Mouse (Mus musculus) liver, embryonic 12.5 days (tissue): ENCODE data around the gene Mlxip. TPM values are rescaled to one million over a fixed set of nuclear protein-coding genes. Genes with fewer than 3 reads are reported as not detected.

ENCODE experiments used
- ATAC-seq: fragments of 200-750 bp; cut with Nextera tagmentation; 2 replicates; pipeline ENCODE4 v1.8.0; 2017; ENCODE audit warnings: moderate number of reproducible peaks, mild to moderate bottlenecking, moderate library complexity
- H3K27ac ChIP-seq: fragments of 300-500 bp; sonication (generic); 2 replicates; pipeline ENCODE4 v1.5.1; 2016; ENCODE audit warnings: mild to moderate bottlenecking
- H3K27me3 ChIP-seq: fragments of 300-500 bp; sonication (generic); replicated peaks from 2 replicates; pipeline ENCODE4 v1.6.1; 2016; ENCODE audit warnings: mild to moderate bottlenecking, moderate library complexity
- H3K36me3 ChIP-seq: fragments of 300-500 bp; sonication (generic); 2 replicates; pipeline ENCODE4 v1.6.1; 2016; ENCODE audit warnings: mild to moderate bottlenecking, moderate library complexity
- H3K4me1 ChIP-seq: fragments of 300-500 bp; sonication (generic); 2 replicates; pipeline ENCODE4 v1.6.1; 2016
- H3K4me2 ChIP-seq: fragments of 300-500 bp; sonication (generic); 2 replicates; pipeline ENCODE4 v1.6.1; 2016; ENCODE audit warnings: mild to moderate bottlenecking, moderate library complexity
- H3K4me3 ChIP-seq: fragments of 300-500 bp; sonication (generic); 2 replicates; pipeline ENCODE4 v1.5.1; 2016; ENCODE audit warnings: mild to moderate bottlenecking, moderate library complexity
- H3K9ac ChIP-seq: fragments of 300-500 bp; sonication (generic); 2 replicates; pipeline ENCODE4 v1.6.1; 2016; ENCODE audit warnings: mild to moderate bottlenecking, moderate library complexity
- H3K9me3 ChIP-seq: fragments of 300-500 bp; sonication (generic); replicated peaks from 2 replicates; pipeline ENCODE4 v1.6.1; 2016; ENCODE audit warnings: mild to moderate bottlenecking, moderate library complexity
- WGBS: fragments of 180-500 bp; shearing (Covaris S2); methylation state at CpG from one replicate; pipeline ENCODE4 v1.1.7; 2016; ENCODE audit not compliant: insufficient replicate concordance; 5-methylcytosine and 5-hydroxymethylcytosine counted together
- polyA plus RNA-seq: library from polyadenylated mRNA; unstranded; fragments of >200 nt; fragmentation: Nextera tagmentation; extraction: Ambion mirVana; gene quantifications from 2 replicates; pipeline ENCODE4 v1.2.1, GENCODE M21; 2016

The Mlxip gene
- polyA plus RNA-seq, 1 experiment from 2014 or later = 6.7 TPM

GRCm38 (mm10) chr5:123390536-123391441 lies 3.8 kb upstream of the Mlxip start:
- Histone ChIP-seq H3K27me3 (no peaks in the 10 kb centered on the region), H3K4me2 (peak overlapping the region; percentile 68), H3K4me1 (peaks cover 34% of the 10 kb centered on the region), H3K9ac (0 out of 2 replicates have a peak overlapping the region, but pooled peaks have one; percentile 17), H3K36me3 (no peaks in the 10 kb centered on the region), H3K4me3 (peak overlapping the region; percentile 38), H3K27ac (no peak overlapping the region), H3K9me3 (no peaks in the 10 kb centered on the region)
- no peak for ATAC-seq
- 17% methylated on average over 16 of the region's 17 CpGs for WGBS

GRCm38 (mm10) chr5:123391442-123391809 lies 3.2 kb upstream of the Mlxip start:
- no peaks in the 10 kb centered on the region for H3K27me3 ChIP-seq
- 0 out of 2 replicates have a peak overlapping the region, but pooled peaks have one; percentile 17 for H3K9ac ChIP-seq
- H3K4me2 ChIP-seq = peak overlapping the region; percentile 68
- no peak overlapping the region for H3K27ac ChIP-seq
- H3K4me3 ChIP-seq = peak overlapping the region; percentile 38
- WGBS = 5% methylated on average over 5 of the region's 5 CpGs
- H3K9me3 ChIP-seq = no peaks in the 10 kb centered on the region
- ATAC-seq = no peak
- H3K4me1 ChIP-seq = peaks cover 40% of the 10 kb centered on the region
- no peaks in the 10 kb centered on the region for H3K36me3 ChIP-seq

DNA sequence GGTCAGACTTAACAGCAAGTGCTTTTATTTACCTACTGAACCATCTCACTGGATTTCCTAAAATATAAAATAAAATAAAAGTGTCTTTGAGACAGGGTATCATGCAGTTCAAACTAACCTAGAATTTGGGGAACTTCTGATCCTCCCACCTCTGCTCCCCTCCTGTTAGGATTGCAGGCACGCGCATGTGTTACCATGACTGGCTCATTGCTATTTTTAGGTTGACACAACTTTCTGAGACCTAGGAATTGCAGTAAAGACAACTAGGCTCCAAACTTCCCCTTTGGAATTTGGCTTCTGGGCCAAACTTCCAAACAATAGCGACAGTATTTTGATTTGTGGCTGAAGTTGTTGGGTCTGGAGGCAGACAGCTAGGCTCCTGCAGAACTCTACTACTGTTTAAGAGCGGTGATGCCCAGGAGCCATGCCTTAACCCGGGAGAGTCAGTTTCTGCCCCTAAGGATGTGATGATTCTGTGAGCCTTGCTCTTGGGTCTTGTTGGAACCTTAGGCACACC lies 754 bp upstream of the Mlxip start:
- no peaks in the 10 kb centered on the region for H3K27me3 ChIP-seq
- no peaks in the 10 kb centered on the region for H3K9me3 ChIP-seq
- H3K9ac ChIP-seq = peak overlapping the region; percentile 88
- no peak for ATAC-seq
- peaks cover 55% of the 10 kb centered on the region for H3K4me1 ChIP-seq
- WGBS = 22% methylated on average over 5 of the region's 5 CpGs
- H3K36me3 ChIP-seq = no peaks in the 10 kb centered on the region
- peak overlapping the region; percentile 77 for H3K4me3 ChIP-seq
- H3K4me2 ChIP-seq = peak overlapping the region; percentile 98
- peak overlapping the region; percentile 74 for H3K27ac ChIP-seq

DNA sequence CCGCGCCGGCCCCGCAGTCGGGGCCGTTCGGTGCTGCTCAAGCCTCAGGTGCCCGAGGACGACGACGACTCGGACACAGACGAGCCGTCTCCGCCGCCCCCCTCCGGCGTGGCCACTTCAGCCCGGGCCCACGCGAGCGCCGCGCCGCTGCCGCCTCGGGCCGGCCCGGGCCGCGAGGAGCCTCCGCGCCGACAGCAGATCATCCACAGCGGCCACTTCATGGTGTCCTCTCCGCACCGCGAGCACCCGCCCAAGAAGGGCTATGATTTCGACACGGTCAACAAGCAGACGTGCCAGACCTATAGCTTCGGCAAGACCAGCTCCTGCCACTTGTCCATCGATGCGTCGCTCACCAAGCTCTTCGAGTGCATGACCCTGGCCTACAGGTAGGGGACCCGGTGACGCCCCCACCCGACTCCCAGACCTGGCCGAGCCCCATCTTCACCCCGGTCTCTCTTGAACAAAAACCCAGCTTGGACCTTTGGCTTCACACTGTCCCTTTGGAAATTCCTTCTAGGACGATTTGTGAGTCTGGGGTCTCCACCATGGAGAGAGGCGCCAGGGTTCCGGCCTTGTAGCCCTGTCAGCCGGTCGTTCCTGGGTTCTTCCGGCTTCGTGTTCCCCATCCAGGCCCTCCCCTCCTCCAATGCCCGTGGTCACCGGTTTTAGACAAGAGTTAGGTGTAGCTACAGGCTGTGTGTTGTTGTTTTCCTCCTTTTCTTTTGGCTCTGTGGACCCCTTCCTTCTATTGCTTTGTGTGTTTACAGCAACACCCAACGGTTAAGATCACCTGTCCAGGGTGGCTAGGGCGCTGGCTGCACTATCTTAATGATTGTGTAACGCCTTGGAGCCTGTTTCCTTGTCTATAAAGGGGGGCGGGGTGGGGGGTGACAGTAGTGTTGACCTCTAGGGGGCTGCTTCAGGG lies 621 bp downstream of the Mlxip start:
- peak overlapping the region; percentile 98 for H3K4me2 ChIP-seq
- ATAC-seq = peak; percentile 42
- peak overlapping the region; percentile 88 for H3K9ac ChIP-seq
- H3K9me3 ChIP-seq = no peaks in the 10 kb centered on the region
- H3K4me3 ChIP-seq = peak overlapping the region; percentile 77
- WGBS = under 1% methylated on average over 65 of the region's 65 CpGs
- peak overlapping the region; percentile 74 for H3K27ac ChIP-seq
- no peaks in the 10 kb centered on the region for H3K36me3 ChIP-seq
- peaks cover 54% of the 10 kb centered on the region for H3K4me1 ChIP-seq
- H3K27me3 ChIP-seq = no peaks in the 10 kb centered on the region

DNA sequence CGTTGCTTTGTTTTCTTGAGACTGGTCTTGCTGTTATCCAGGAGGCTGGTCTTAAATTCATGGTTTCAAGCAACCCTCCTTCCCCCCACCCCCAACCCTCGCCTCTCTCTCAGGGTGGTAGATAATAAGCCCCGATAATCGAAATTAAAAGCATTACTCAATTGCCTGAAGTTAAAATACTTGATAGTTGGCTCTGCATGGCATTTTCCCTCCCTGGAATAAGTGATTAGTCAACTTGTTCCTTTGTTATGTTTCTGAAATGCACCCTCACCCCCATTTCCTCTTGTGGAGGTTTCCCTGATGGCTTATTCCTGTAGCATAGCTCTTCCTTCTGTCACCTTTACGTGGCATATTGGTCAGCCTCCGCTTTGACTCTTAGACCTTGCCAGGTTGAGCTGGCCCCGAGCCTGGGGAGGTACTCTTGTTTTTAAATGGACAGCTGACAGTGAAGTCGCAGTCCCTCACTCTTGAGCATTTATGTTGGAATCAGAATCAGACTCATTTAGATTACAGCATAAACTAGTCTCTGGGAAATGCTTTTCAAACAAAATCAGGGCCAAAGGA lies 2.4 kb downstream of the Mlxip start:
- no peaks in the 10 kb centered on the region for H3K36me3 ChIP-seq
- peak overlapping the region; percentile 98 for H3K4me2 ChIP-seq
- ATAC-seq = no peak
- H3K9me3 ChIP-seq = no peaks in the 10 kb centered on the region
- peak overlapping the region; percentile 77; the same call in 1 of the 2 replicates for H3K4me3 ChIP-seq
- no peaks in the 10 kb centered on the region for H3K27me3 ChIP-seq
- peak overlapping the region; percentile 29; the same call in 1 of the 2 replicates for H3K9ac ChIP-seq
- WGBS = 38% methylated on average over 8 of the region's 8 CpGs
- H3K4me1 ChIP-seq = peaks cover 45% of the 10 kb centered on the region
- H3K27ac ChIP-seq = no peak overlapping the region

DNA sequence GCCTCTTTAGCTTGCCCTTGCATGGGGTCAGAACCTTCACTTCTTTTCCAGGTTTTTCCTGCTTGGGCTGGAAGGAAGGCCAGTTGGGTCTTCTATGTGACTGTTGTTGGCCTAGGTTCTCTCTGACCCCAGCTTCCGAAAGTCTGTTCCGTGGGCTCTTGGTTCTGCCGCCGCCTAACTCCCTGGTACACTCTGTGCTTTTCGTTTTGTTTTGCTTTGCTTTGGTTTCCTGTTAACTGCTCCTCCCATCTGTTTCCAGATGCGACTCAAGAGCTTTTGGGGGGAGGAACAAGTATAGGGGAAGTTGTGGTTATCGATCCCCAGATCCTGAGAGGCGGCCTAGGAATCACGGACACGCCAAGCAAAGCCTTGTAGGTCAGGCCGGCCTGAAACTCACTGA lies 3.2 kb downstream of the Mlxip start:
- ATAC-seq = no peak
- H3K4me2 ChIP-seq = peak overlapping the region; percentile 98
- H3K9ac ChIP-seq = no peak overlapping the region
- H3K36me3 ChIP-seq = peaks cover 6% of the 10 kb centered on the region; the same call in 1 of the 2 replicates
- H3K4me3 ChIP-seq = peak overlapping the region; percentile 12; the same call in 1 of the 2 replicates
- H3K27ac ChIP-seq = no peak overlapping the region
- no peaks in the 10 kb centered on the region for H3K27me3 ChIP-seq
- H3K4me1 ChIP-seq = peaks cover 52% of the 10 kb centered on the region
- no peaks in the 10 kb centered on the region for H3K9me3 ChIP-seq
- 26% methylated on average over 11 of the region's 11 CpGs for WGBS

DNA sequence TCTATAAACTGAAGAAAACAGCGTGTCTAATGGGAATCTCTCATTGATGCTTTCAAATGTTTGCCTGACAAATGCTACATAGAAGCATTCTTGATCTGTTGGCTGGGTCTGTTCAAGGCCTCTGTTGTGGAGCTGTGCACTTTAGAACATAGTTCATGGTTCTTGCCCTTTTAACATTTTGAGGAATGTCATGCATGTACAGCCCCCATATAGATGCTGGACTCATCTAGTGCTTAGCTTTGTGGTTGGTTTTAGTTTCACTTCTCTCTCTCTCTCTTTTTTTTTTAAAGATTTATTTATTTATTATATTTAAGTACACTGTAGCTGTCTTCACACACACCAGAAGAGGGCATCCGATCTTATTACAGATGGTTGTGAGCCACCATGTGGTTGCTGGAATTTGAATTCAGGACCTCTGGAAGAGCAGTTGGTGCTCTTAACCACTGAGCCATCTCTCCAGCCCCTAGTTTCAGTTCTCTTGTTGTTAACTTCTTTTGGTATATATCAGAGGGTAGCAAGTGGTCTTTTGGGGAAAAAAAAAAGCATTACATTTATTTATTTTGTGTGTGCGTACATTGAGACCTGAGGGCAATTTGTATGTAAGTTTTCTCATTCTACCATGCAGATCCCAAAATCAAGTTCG lies 4.4 kb downstream of the Mlxip start:
- WGBS = 75% methylated on average over 4 of the region's 4 CpGs
- no peak for ATAC-seq

GRCm38 (mm10) chr5:123404480-123404879 lies 9.9 kb downstream of the Mlxip start:
- Histone ChIP-seq H3K4me2 (no peak overlapping the region), H3K4me3 (no peak overlapping the region), H3K9ac (no peak overlapping the region), H3K4me1 (peaks cover 23% of the 10 kb centered on the region), H3K9me3 (no peaks in the 10 kb centered on the region), H3K27me3 (no peaks in the 10 kb centered on the region), H3K27ac (no peak overlapping the region), H3K36me3 (peaks cover 6% of the 10 kb centered on the region; the same call in 1 of the 2 replicates)
- WGBS = 92% methylated on average over 3 of the region's 3 CpGs
- ATAC-seq = no peak

More for the DNA sequence above, 4.4 kb downstream of the Mlxip start:
- Histone ChIP-seq H3K27ac (no peak overlapping the region), H3K4me2 (no peak overlapping the region), H3K9me3 (no peaks in the 10 kb centered on the region), H3K4me3 (no peak overlapping the region), H3K9ac (no peak overlapping the region), H3K36me3 (peaks cover 6% of the 10 kb centered on the region; the same call in 1 of the 2 replicates), H3K4me1 (peaks cover 45% of the 10 kb centered on the region), H3K27me3 (no peaks in the 10 kb centered on the region)

DNA sequence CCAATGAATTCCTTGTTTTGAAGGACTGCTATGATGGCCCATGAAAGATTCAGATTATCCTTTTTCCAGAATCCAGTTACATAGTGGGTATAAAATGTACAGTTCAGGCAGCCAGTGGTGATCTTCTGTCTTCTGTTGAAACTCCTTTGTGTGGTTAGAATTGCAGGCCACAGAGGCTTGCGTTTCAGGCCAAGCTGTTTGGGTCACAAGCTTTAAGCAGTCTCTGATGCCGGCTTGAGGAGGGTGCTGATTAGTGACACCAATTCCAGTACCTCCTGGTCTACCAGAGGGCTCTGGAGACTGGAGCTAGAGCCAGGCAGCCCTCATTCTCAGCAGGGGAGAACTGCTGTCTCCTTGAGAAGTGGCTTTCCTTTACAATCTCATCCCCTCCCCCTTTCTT lies 12.4 kb downstream of the Mlxip start:
- Histone ChIP-seq H3K9me3 (no peaks in the 10 kb centered on the region), H3K36me3 (peaks cover 19% of the 10 kb centered on the region), H3K27ac (no peak overlapping the region), H3K4me1 (peaks cover 23% of the 10 kb centered on the region), H3K27me3 (no peaks in the 10 kb centered on the region), H3K9ac (no peak overlapping the region), H3K4me3 (no peak overlapping the region), H3K4me2 (no peak overlapping the region)
- ATAC-seq = no peak
- 40% methylated on average over 2 of the region's 2 CpGs for WGBS

- no peaks in the 10 kb centered on the region for H3K27me3 ChIP-seq
- no peak overlapping the region for H3K4me2 ChIP-seq
- H3K4me1 ChIP-seq = peaks cover 15% of the 10 kb centered on the region
- no peak overlapping the region for H3K27ac ChIP-seq
- no peaks in the 10 kb centered on the region for H3K9me3 ChIP-seq
- ATAC-seq = no peak
- peaks cover 13% of the 10 kb centered on the region for H3K36me3 ChIP-seq
- 53% methylated on average over 3 of the region's 3 CpGs for WGBS
- H3K9ac ChIP-seq = no peak overlapping the region
- no peak overlapping the region for H3K4me3 ChIP-seq
Observed at GRCm38 (mm10) chr5:123408176-123408575, 13.6 kb downstream of the Mlxip start.

DNA sequence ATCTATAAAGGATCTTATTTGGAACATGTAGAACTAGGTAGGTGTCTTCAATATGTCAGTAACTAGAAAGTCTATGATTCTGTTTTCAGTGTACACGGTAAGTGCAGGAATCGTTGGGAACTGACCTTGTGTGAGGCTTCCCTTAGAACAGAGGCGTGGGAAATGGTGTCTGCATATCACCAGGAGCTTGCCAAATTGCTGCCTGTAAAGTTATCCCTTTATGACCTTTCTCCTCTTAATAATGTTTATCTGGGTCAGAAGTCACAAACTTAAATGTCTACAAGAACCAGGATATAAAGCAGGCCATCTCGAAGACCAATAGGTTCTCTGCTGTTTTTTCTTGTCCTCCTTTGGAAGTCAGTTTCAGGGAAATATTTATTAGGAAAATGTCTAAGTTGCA lies 17.6 kb downstream of the Mlxip start:
- ATAC-seq = no peak
- Histone ChIP-seq H3K27ac (no peak overlapping the region), H3K27me3 (no peaks in the 10 kb centered on the region), H3K4me3 (no peak overlapping the region), H3K36me3 (peaks cover 13% of the 10 kb centered on the region), H3K9ac (no peak overlapping the region), H3K4me2 (no peak overlapping the region), H3K4me1 (peaks cover 35% of the 10 kb centered on the region), H3K9me3 (no peaks in the 10 kb centered on the region)
- 78% methylated on average over 4 of the region's 4 CpGs for WGBS
